Mouse (Mus musculus) testis, adult 2 months (tissue): Measurements from ENCODE around the gene Atp6v1g3.

Experiments used
- CTCF ChIP-seq: fragments of 200-500 bp; IDR thresholded peaks from 2 replicates; pipeline ENCODE4 v1.5.1; 2012; ENCODE audit warnings: low read depth, mild to moderate bottlenecking, inconsistent platforms, low read length, moderate library complexity; ENCODE audit not compliant: control insufficient read depth, insufficient read depth, insufficient replicate concordance
- POLR2A ChIP-seq: fragments of 200-500 bp; IDR thresholded peaks from 2 replicates; pipeline ENCODE4 v1.6.1; 2012; ENCODE audit warnings: low read depth, mild to moderate bottlenecking, inconsistent platforms, low read length, moderate library complexity; ENCODE audit not compliant: control insufficient read depth

- no peak for TF ChIP-seq CTCF
- TF ChIP-seq POLR2A, result no peak
Measured at GRCm38 (mm10) chr1:138237252-138237651, 36.3 kb upstream of the Atp6v1g3 start.
